Mouse (Mus musculus) cortical plate, adult 2 months (tissue): ENCODE measurements around the gene Gm20812. TPM values are rescaled to one million over a fixed set of nuclear protein-coding genes. Genes with fewer than 3 reads are reported as not detected.
"Not testable (repeated sequence)": the region's sequence is repeated elsewhere in the genome, so short reads cannot be mapped to it uniquely, and the experiment has no call there.

ENCODE experiments used
- H3K27ac ChIP-seq: fragments of 200-500 bp; 2 replicates; pipeline ENCODE4 v1.5.1; 2012; ENCODE audit warnings: low read length, control low read depth, inconsistent platforms; ENCODE audit not compliant: insufficient read depth
- H3K4me1 ChIP-seq: fragments of 200-500 bp; 2 replicates; pipeline ENCODE4 v1.6.1; 2011; ENCODE audit warnings: low read length; ENCODE audit not compliant: control insufficient read depth, insufficient read depth
- H3K4me3 ChIP-seq: fragments of 200-500 bp; 2 replicates; pipeline ENCODE4 v1.5.1; 2011; ENCODE audit warnings: mild to moderate bottlenecking, low read length, control low read depth; ENCODE audit not compliant: insufficient read depth
- polyA plus RNA-seq: library from polyadenylated mRNA; depleted of rRNA; stranded (reverse); fragments of >200 nt; gene quantifications from 2 replicates; pipeline ENCODE4 v1.2.3, GENCODE M21; 2012; rRNA removed

Gm20812 gene
- polyA plus RNA-seq: not detected in 2 replicates

DNA sequence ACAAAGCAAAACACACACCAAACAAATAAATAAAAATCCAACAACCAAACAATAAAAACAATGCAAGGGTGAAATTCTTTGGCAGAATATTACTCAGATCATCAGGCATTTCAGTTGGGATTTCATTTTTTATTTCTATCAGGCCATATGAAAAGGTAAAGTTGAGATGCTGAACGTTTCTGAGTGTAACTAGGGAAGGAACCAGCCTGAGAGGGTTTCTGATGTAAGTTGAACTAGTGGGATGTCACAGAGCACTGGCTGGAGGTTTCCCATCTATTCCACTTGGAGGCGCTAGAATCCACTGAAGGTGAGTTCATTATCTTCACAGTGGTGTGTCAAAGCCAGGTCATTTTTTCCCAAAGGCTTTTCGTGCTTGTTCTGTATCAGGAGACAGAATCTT lies at the start of gene Gm20812:
Gene Gm20812, plus strand, starts transcription at position 301 of the 400 bp plus-strand sequence.
- H3K4me3 ChIP-seq, H3K4me1 ChIP-seq, H3K27ac ChIP-seq: not testable (repeated sequence)

Other genes starting within 250 kb of the Gm20812 start
- gene Gm29554, start 108.0 kb upstream of the Gm20812 start, polyA plus RNA-seq: not detected in 2 replicates